Mouse (Mus musculus) left cerebral cortex, adult 2 months (tissue): ENCODE measurements around the gene Pmpca. TPM values are rescaled to one million over a fixed set of nuclear protein-coding genes. Genes with fewer than 3 reads are reported as not detected.

Experiments
- DNase-seq, 2 experiments: peaks; one replicate each; pipeline ENCODE4 v3.0.0; 2021 to 2022; ENCODE audit warnings: low spot score in 2 of 2, mixed read lengths in 1 of 2; ENCODE audit errors: extremely low spot score in 1 of 2
- H3K27ac ChIP-seq: fragments of 200-600 bp; 2 replicates; pipeline ENCODE4 v1.8.1; 2022
- H3K4me3 ChIP-seq: fragments of 200-600 bp; 2 replicates; pipeline ENCODE4 v1.8.1; 2022
- CTCF ChIP-seq: fragments of 200-600 bp; IDR thresholded peaks from 2 replicates; pipeline ENCODE4 v1.8.1; 2022; ENCODE audit warnings: antibody characterized with exemption, mild to moderate bottlenecking, moderate library complexity
- intact Hi-C: fragments of 180-260 bp; cut with DNase I; formaldehyde crosslinking; loops from one replicate; pipeline ENCODE4 v1.15.1; 2025
- total RNA-seq, 2 experiments: library from RNA; stranded (reverse); gene quantifications; 2 replicates each; pipeline ENCODE4 v1.2.3; 2021

Gene Pmpca
- total RNA-seq, 2 experiments from 2014 or later, result 93.6 to 94.4 TPM

- intact Hi-C loops, result no loop called here
- Histone ChIP-seq H3K27ac (no peak overlapping the region), H3K4me3 (no peak overlapping the region)
- DNase-seq, result no peak
- TF ChIP-seq CTCF, result no peak
Measured at GRCm38 (mm10) chr2:26356231-26356630, 32.9 kb upstream of the Pmpca start.

GRCm38 (mm10) chr2:26356678-26357077 lies 32.5 kb upstream of the Pmpca start:
- Histone ChIP-seq H3K27ac (no peak overlapping the region), H3K4me3 (no peak overlapping the region)
- TF ChIP-seq CTCF, result no peak
- no peak for DNase-seq
- intact Hi-C loops, result no loop called here

GRCm38 (mm10) chr2:26357484-26357883 lies 31.7 kb upstream of the Pmpca start:
- H3K27ac ChIP-seq, result no peak overlapping the region
- DNase-seq, result no peak
- H3K4me3 ChIP-seq, result no peak overlapping the region
- intact Hi-C loops, result no loop called here
- TF ChIP-seq CTCF, result no peak; the same call in none of the 2 replicates

GRCm38 (mm10) chr2:26358667-26359320 lies 30.3 kb upstream of the Pmpca start:
- no peak for TF ChIP-seq CTCF
- intact Hi-C loops, result no loop called here
- Histone ChIP-seq H3K4me3 (no peak overlapping the region), H3K27ac (no peak overlapping the region)
- no peak for DNase-seq

- no peak for TF ChIP-seq CTCF
- Histone ChIP-seq H3K4me3 (no peak overlapping the region), H3K27ac (no peak overlapping the region)
- no peak for DNase-seq
- intact Hi-C loops, result no loop called here
Measured at GRCm38 (mm10) chr2:26359983-26360382, 29.2 kb upstream of the Pmpca start.

GRCm38 (mm10) chr2:26360772-26361171 lies 28.4 kb upstream of the Pmpca start, which contains the start of gene Card9:
Card9 (minus strand) TSS chr2:26360918.
- H3K27ac ChIP-seq, result no peak within 1 kb of the TSS
- TF ChIP-seq CTCF, result no peak
- intact Hi-C loops, result no loop called here

GRCm38 (mm10) chr2:26362991-26363390 lies 26.1 kb upstream of the Pmpca start:
- DNase-seq, result no peak
- no peak for TF ChIP-seq CTCF
- no peak overlapping the region for H3K4me3 ChIP-seq
- intact Hi-C loops, result no loop called here
- no peak overlapping the region for H3K27ac ChIP-seq

More at GRCm38 (mm10) chr2:26360772-26361171, 28.4 kb upstream of the Pmpca start, which contains the start of gene Card9:
- no peak for DNase-seq
- H3K4me3 ChIP-seq, result no peak within 1 kb of the TSS

GRCm38 (mm10) chr2:26363481-26363880 lies 25.7 kb upstream of the Pmpca start:
- no peak for DNase-seq
- Histone ChIP-seq H3K27ac (no peak overlapping the region), H3K4me3 (no peak overlapping the region)
- TF ChIP-seq CTCF, result no peak
- intact Hi-C loops, result no loop called here

GRCm38 (mm10) chr2:26364738-26365465 lies 24.2 kb upstream of the Pmpca start:
- no peak for TF ChIP-seq CTCF
- intact Hi-C loops, result no loop called here
- DNase-seq, result no peak
- Histone ChIP-seq H3K4me3 (no peak overlapping the region), H3K27ac (peak overlapping the region; percentile 3; the same call in 1 of the 2 replicates)

GRCm38 (mm10) chr2:26367911-26368310 lies 21.2 kb upstream of the Pmpca start:
- intact Hi-C loops, result no loop called here
- Histone ChIP-seq H3K4me3 (no peak overlapping the region), H3K27ac (no peak overlapping the region)
- no peak for TF ChIP-seq CTCF
- no peak for DNase-seq

- DNase-seq, result no peak
- TF ChIP-seq CTCF, result no peak
- Histone ChIP-seq H3K27ac (no peak overlapping the region), H3K4me3 (no peak overlapping the region)
- intact Hi-C loops, result no loop called here
Measured at GRCm38 (mm10) chr2:26368572-26368971, 20.6 kb upstream of the Pmpca start.

- Histone ChIP-seq H3K27ac (no peak overlapping the region), H3K4me3 (no peak overlapping the region)
- no peak for TF ChIP-seq CTCF
- intact Hi-C loops, result no loop called here
- no peak for DNase-seq
Measured at GRCm38 (mm10) chr2:26372396-26372795, 16.7 kb upstream of the Pmpca start.
